Mouse (Mus musculus) embryonic facial prominence, embryonic 14.5 days (tissue): ENCODE results near the gene Tnrc6c. TPM values are rescaled to one million over a fixed set of nuclear protein-coding genes. Genes with fewer than 3 reads are reported as not detected.

Experiments
- ATAC-seq: fragments of 200-750 bp; cut with Nextera tagmentation; 2 replicates; pipeline ENCODE4 v1.8.0; 2017; ENCODE audit warnings: low read depth, moderate number of reproducible peaks, moderate TSS enrichment
- DNase-seq: peaks from one replicate; pipeline ENCODE4 v3.0.0-alpha.2; 2015; ENCODE audit warnings: low spot score
- H3K27ac ChIP-seq: fragments of 300-500 bp; sonication (generic); replicated peaks from 2 replicates; pipeline ENCODE4 v1.5.1; 2014; ENCODE audit warnings: low read depth, mild to moderate bottlenecking, low read length, moderate library complexity
- H3K27me3 ChIP-seq: fragments of 300-500 bp; sonication (generic); replicated peaks from 2 replicates; pipeline ENCODE4 v1.6.1; 2014; ENCODE audit warnings: low read length; ENCODE audit not compliant: control insufficient read depth, insufficient read depth
- H3K36me3 ChIP-seq: fragments of 300-500 bp; sonication (generic); 2 replicates; pipeline ENCODE4 v1.6.1; 2014; ENCODE audit warnings: low read length, mixed read lengths; ENCODE audit not compliant: control insufficient read depth, insufficient read depth
- H3K4me1 ChIP-seq: fragments of 300-500 bp; sonication (generic); 2 replicates; pipeline ENCODE4 v1.6.1; 2014; ENCODE audit warnings: antibody characterized with exemption, low read length; ENCODE audit not compliant: control insufficient read depth, insufficient read depth
- H3K4me2 ChIP-seq: fragments of 300-500 bp; sonication (generic); 2 replicates; pipeline ENCODE4 v1.6.1; 2014; ENCODE audit warnings: low read depth, mild to moderate bottlenecking, low read length, moderate library complexity, mixed read lengths
- H3K4me3 ChIP-seq: fragments of 300-500 bp; sonication (generic); 2 replicates; pipeline ENCODE4 v1.5.1; 2014; ENCODE audit warnings: low read depth, mild to moderate bottlenecking, low read length
- H3K9ac ChIP-seq: fragments of 300-500 bp; sonication (generic); 2 replicates; pipeline ENCODE4 v1.6.1; 2014; ENCODE audit warnings: low read depth, mild to moderate bottlenecking, low read length, moderate library complexity, mixed read lengths
- H3K9me3 ChIP-seq: fragments of 300-500 bp; sonication (generic); 2 replicates; pipeline ENCODE4 v1.6.1; 2016; ENCODE audit warnings: low read length; ENCODE audit not compliant: control insufficient read depth
- WGBS: fragments of 180-500 bp; shearing (Covaris S2); extraction: QIAGEN DNeasy Blood & Tissue Kit; methylation state at CpG from one replicate; pipeline ENCODE4 v1.1.7; 2014; 5-methylcytosine and 5-hydroxymethylcytosine counted together
- polyA plus RNA-seq: library from polyadenylated mRNA; unstranded; fragments of >200 nt; fragmentation: Nextera tagmentation; extraction: Ambion mirVana; gene quantifications from 2 replicates; pipeline ENCODE4 v1.2.1, GENCODE M21; 2014

The Tnrc6c gene
- polyA plus RNA-seq, 1 experiment from 2014 or later = 15.2 TPM

GRCm38 (mm10) chr11:117776085-117776792, 122.2 kb downstream of the Tnrc6c start:
- Histone ChIP-seq H3K4me1 (peaks cover 25% of the 10 kb centered on the region), H3K9me3 (no peaks in the 10 kb centered on the region), H3K4me3 (no peak overlapping the region), H3K9ac (no peak overlapping the region), H3K4me2 (no peak overlapping the region), H3K36me3 (peaks cover 19% of the 10 kb centered on the region; the same call in 1 of the 2 replicates), H3K27me3 (no peaks in the 10 kb centered on the region), H3K27ac (no peak overlapping the region)
- DNase-seq (no peak), ATAC-seq (no peak)
- WGBS = 94% methylated on average over 14 of the region's 14 CpGs

GRCm38 (mm10) chr11:117777111-117777510, 123.0 kb downstream of the Tnrc6c start:
- Histone ChIP-seq H3K27ac (no peak overlapping the region), H3K9ac (no peak overlapping the region), H3K4me1 (peaks cover 31% of the 10 kb centered on the region), H3K36me3 (0 out of 2 replicates have a peak, but pooled peaks cover 12% of the 10 kb centered on the region), H3K9me3 (no peaks in the 10 kb centered on the region), H3K4me2 (no peak overlapping the region), H3K4me3 (no peak overlapping the region), H3K27me3 (0 out of 2 replicates have a peak, but pooled peaks cover 4% of the 10 kb centered on the region)
- 84% methylated on average over 5 of the region's 5 CpGs for WGBS
- DNase-seq (no peak), ATAC-seq (no peak)

GRCm38 (mm10) chr11:117778031-117778430, 123.9 kb downstream of the Tnrc6c start:
- Histone ChIP-seq H3K4me3 (no peak overlapping the region), H3K36me3 (0 out of 2 replicates have a peak, but pooled peaks cover 12% of the 10 kb centered on the region)

DNA sequence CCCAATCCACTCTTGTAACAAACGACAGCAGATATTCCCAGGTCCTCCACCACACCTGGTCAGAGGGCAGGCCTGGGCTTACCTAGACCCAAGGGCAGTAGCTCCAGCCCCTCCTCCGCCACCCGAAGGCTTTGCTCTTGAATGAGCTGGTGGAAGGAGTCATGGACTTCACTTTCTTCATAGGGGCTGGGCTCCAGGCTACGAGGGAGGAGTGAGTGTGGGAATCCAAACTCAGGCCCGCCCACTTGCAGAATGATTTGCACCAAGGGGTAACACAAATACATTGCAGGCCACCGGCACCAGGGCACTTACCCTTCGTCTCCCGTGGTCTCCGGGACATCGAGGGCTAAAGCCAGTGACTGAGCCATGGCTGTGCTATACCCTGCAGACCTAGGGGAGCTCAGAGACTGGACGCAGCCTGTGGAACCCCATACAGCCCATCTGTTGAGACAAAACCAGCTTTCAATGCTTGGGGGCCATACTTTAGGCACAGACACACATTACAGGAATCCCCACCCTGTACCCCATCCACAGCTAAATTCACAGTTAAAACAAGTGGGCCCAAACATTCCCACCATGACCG, 124.9 kb downstream of the Tnrc6c start:
- DNase-seq (no peak), ATAC-seq (no peak)
- peak overlapping the region; percentile 51 for H3K4me3 ChIP-seq
- 56% methylated on average over 12 of the region's 12 CpGs for WGBS
- H3K4me2 ChIP-seq = peak overlapping the region; percentile 96
- 0 out of 2 replicates have a peak, but pooled peaks cover 12% of the 10 kb centered on the region for H3K36me3 ChIP-seq
- peak overlapping the region; percentile 68 for H3K9ac ChIP-seq
- H3K27me3 ChIP-seq = peaks cover 4% of the 10 kb centered on the region; the same call in 1 of the 2 replicates
- H3K27ac ChIP-seq = peak overlapping the region; percentile 79
- H3K9me3 ChIP-seq = no peaks in the 10 kb centered on the region
- H3K4me1 ChIP-seq = peaks cover 33% of the 10 kb centered on the region

More at GRCm38 (mm10) chr11:117778031-117778430, 123.9 kb downstream of the Tnrc6c start:
- ATAC-seq (no peak), DNase-seq (no peak)
- Histone ChIP-seq H3K4me2 (no peak overlapping the region), H3K27ac (no peak overlapping the region), H3K27me3 (peaks cover 4% of the 10 kb centered on the region; the same call in 1 of the 2 replicates), H3K4me1 (peaks cover 33% of the 10 kb centered on the region), H3K9ac (no peak overlapping the region), H3K9me3 (no peaks in the 10 kb centered on the region)
- 92% methylated on average over 11 of the region's 11 CpGs for WGBS

DNA sequence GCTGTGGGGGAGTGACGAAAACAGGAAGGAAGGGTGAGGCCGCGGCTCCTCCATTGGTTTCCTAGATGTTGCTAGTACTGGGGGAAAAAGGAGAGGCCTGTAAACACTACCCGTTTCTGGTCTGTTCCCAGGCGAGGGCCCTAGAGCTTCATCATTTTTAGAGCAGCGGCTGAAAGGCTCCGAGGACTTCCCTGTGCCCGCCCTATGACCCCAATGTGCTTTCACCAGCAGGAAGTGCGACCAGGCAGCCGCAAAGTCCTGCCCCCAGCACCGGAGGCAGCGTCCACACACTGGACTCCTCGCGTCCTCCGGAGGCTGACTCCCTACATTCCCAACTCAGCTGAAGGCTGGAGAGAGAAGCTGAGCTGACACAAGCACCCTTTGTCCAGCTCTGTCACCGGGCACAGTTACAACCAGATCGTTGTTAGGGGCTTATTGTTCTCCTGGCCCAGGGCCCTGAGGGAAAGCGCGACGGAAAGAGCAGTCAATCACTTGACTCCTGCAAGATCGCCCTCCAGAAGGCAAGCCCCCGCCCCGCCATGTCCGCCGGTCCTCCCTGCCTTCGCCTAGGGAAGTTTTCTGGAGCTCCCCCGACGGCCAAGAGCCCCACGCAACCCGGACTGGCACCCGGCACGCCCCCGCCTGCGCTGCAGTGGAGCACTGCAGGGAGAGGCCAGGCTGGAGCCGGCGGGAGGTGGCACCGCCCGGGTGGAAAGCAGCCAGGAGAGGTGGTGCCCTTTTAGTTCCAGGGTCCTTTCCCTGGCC, 125.5 kb downstream of the Tnrc6c start:
- 0 out of 2 replicates have a peak, but pooled peaks cover 12% of the 10 kb centered on the region for H3K36me3 ChIP-seq
- peak overlapping the region; percentile 68 for H3K9ac ChIP-seq
- H3K4me1 ChIP-seq = peaks cover 33% of the 10 kb centered on the region
- peak; percentile 44 for ATAC-seq
- H3K27ac ChIP-seq = peak overlapping the region; percentile 79
- H3K4me2 ChIP-seq = peak overlapping the region; percentile 96
- WGBS = 5% methylated on average over 30 of the region's 38 CpGs
- DNase-seq = peak; percentile 68
- peaks cover 4% of the 10 kb centered on the region; the same call in 1 of the 2 replicates for H3K27me3 ChIP-seq
- no peaks in the 10 kb centered on the region for H3K9me3 ChIP-seq
- H3K4me3 ChIP-seq = peak overlapping the region; percentile 51

DNA sequence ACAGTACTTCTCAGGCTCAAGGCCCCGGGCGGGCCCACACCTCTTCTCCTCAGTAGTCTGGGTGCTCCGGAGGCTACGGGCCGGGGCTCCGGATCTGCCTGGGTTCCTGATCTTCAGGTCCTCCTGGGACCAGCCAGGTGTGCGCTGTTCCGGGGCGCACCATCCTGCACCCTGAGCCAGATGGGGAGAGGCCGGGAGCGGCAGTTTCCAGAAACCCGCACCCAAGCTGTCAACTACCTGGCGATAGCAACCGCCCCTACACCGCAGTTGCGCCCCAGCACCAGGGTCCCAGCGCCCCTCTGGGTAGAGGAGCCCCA, 126.1 kb downstream of the Tnrc6c start:
- H3K4me1 ChIP-seq = peaks cover 33% of the 10 kb centered on the region
- ATAC-seq (peak; percentile 13; the same call in 1 of the 2 replicates), DNase-seq (no peak)
- H3K27ac ChIP-seq = peak overlapping the region; percentile 79
- 0 out of 2 replicates have a peak, but pooled peaks cover 9% of the 10 kb centered on the region for H3K36me3 ChIP-seq
- H3K4me2 ChIP-seq = peak overlapping the region; percentile 96
- peak overlapping the region; percentile 51 for H3K4me3 ChIP-seq
- peaks cover 4% of the 10 kb centered on the region; the same call in 1 of the 2 replicates for H3K27me3 ChIP-seq
- no peaks in the 10 kb centered on the region for H3K9me3 ChIP-seq
- H3K9ac ChIP-seq = peak overlapping the region; percentile 68
- WGBS = 6% methylated on average over 9 of the region's 17 CpGs

GRCm38 (mm10) chr11:117780582-117781111, 126.6 kb downstream of the Tnrc6c start:
- Histone ChIP-seq H3K9ac (peak overlapping the region; percentile 68), H3K4me3 (peak overlapping the region; percentile 51), H3K4me1 (peaks cover 33% of the 10 kb centered on the region), H3K9me3 (no peaks in the 10 kb centered on the region), H3K27me3 (peaks cover 4% of the 10 kb centered on the region; the same call in 1 of the 2 replicates), H3K36me3 (0 out of 2 replicates have a peak, but pooled peaks cover 9% of the 10 kb centered on the region), H3K4me2 (peak overlapping the region; percentile 96), H3K27ac (peak overlapping the region; percentile 79)
- under 1% methylated on average over 19 of the region's 19 CpGs for WGBS
- peak; percentile 95 for DNase-seq
- ATAC-seq = peak; percentile 81

DNA sequence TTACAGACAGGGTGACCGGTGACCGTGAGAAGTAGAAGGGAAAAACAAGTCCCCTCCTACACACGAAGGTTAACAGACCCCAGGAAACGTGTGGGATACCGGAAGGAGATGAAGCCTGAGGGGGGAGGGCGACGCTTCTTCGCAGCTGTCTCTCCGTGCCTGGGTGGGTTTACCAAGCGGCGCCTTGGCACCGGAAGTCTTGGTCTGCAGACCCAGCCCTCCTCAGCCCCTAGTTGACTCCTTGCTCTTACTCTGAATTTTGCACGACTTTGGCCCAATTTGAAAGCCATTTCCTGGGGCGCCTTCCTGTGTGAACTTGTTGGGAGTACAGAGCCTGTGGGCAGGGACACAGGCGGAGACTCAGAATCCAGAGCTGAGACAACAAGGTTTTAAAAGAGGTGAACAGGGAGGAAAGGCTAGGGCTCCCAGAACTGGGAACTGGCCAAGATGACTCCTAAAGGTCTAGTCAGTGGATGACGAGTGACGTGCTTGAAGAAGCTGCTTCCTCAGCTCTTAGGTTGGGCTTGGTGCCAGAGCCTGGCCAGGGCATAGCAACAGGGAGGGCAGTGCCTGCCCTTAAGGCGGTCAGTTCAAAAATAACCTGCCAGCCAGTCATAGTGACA, 127.2 kb downstream of the Tnrc6c start:
- Histone ChIP-seq H3K4me3 (peak overlapping the region; percentile 51), H3K9me3 (no peaks in the 10 kb centered on the region), H3K27ac (peak overlapping the region; percentile 77), H3K9ac (peak overlapping the region; percentile 36), H3K4me2 (peak overlapping the region; percentile 96), H3K27me3 (peaks cover 4% of the 10 kb centered on the region; the same call in 1 of the 2 replicates), H3K36me3 (0 out of 2 replicates have a peak, but pooled peaks cover 4% of the 10 kb centered on the region), H3K4me1 (peaks cover 33% of the 10 kb centered on the region)
- ATAC-seq (no peak), DNase-seq (peak; percentile 53)
- 13% methylated on average over 18 of the region's 18 CpGs for WGBS
